Mouse (Mus musculus): ENCODE results near the gene Rpl3l. TPM values are rescaled to one million over a fixed set of nuclear protein-coding genes. Genes with fewer than 3 reads are reported as not detected.

Gene Rpl3l
- polyA plus RNA-seq, 1 experiment from 2014 or later, result not detected

DNA sequence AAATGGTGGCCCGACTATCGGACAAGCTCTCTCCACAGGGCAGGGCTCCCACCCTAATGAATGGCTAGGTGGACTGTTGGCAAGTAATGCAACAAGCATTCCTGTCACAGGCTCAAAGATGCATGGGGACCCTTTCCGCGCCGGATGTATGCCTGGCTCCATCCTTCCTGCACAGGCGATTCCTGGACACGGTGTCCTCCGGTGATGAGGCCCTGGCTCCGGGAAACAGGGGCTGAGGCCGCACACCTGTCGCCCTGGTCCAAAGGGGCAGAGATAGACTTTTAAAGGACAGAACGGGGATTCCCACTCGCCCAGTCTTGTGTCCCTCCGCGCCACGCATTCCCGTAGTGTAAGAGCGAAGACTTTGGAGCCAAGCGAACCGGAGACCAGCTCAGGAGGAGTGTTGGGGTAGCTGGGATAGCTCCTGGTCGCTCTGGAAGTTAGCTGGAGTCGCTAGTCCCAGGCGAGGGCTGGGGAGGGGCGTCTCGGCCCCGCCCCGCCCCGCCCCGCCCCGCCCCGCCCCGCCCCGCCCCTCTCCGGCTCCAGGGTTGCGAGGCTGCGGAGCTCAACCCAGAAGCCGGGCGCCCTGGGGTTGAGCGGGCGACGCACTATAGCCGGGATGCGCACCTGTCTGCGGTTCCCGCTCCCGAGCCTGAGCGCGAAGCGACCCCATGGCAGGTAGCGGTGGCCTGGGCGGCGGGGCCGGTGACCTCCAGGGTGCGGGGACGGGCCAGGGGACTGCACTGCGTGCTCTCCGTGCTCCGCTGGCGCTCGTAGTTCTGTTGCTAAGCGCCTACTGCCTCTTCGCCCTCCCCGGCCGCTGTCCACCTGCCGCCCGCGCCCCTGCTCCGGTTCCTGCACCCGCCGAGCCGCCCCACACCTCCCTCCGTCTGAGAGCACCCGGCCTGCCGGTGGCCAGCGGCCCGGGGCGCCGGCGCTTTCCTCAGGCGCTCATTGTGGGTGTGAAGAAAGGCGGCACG lies 25.1 kb downstream of the Rpl3l start, which contains the start of gene Hs3st6:
Hs3st6 (plus strand) TSS at position 574 of the 980 bp plus-strand sequence.
- peak within 1 kb of the TSS; percentile 32; the same call in 1 of the 2 replicates for H3K9ac ChIP-seq (replicated peaks)
- peak within 1 kb of the TSS; percentile 40 for H3K4me3 ChIP-seq
- no peaks in the 10 kb centered on the region for H3K36me3 ChIP-seq
- under 1% methylated on average over 65 of the region's 82 CpGs for WGBS
- peaks cover 14% of the 10 kb centered on the region for H3K4me1 ChIP-seq
- ATAC-seq (replicated peaks), result peak; percentile 73
- H3K27me3 ChIP-seq, result peaks cover 58% of the 10 kb centered on the region
- peak within 1 kb of the TSS; percentile 63 for H3K4me2 ChIP-seq (replicated peaks)
- H3K9me3 ChIP-seq, result no peaks in the 10 kb centered on the region
- no peak within 1 kb of the TSS for H3K27ac ChIP-seq (replicated peaks)

DNA sequence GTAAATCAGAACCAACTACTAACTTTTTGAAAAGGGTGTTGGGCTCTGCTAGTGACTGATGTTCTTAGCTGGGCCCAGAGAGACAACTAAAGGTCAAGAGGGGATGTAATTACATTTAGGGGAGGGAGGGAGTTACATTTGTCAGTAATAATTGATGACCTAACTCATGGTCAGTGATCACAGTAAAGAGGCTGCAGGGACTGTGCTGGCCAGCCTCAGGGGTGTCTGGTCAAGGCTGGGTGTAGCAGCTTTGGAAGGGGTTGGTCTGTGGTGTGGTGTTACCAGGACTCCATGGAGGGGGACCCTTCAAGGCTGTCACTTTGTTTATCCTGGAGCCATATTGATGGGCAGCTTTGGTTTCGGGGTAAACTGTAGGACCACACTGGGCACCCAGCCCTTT lies 29.8 kb downstream of the Rpl3l start:
- Histone ChIP-seq H3K9me3 (no peaks in the 10 kb centered on the region), H3K9ac (replicated peaks) (no peak overlapping the region), H3K4me1 (peaks cover 10% of the 10 kb centered on the region), H3K36me3 (no peaks in the 10 kb centered on the region), H3K4me3 (no peak overlapping the region), H3K4me2 (replicated peaks) (no peak overlapping the region), H3K27me3 (peaks cover 34% of the 10 kb centered on the region), H3K27ac (replicated peaks) (no peak overlapping the region)
- no peak for ATAC-seq (replicated peaks)
- WGBS, result 87% methylated on average over 1 of the region's 1 CpGs

- H3K27ac ChIP-seq (replicated peaks), result no peak overlapping the region
- H3K36me3 ChIP-seq, result no peaks in the 10 kb centered on the region
- H3K27me3 ChIP-seq, result no peaks in the 10 kb centered on the region; the same call in 1 of the 2 replicates
- no peak overlapping the region for H3K4me3 ChIP-seq
- WGBS, result 55% methylated on average over 5 of the region's 5 CpGs
- no peaks in the 10 kb centered on the region for H3K9me3 ChIP-seq
- ATAC-seq (replicated peaks), result no peak
- no peaks in the 10 kb centered on the region for H3K4me1 ChIP-seq
- no peak overlapping the region for H3K4me2 ChIP-seq (replicated peaks)
- no peak overlapping the region for H3K9ac ChIP-seq (replicated peaks)
Observed at GRCm38 (mm10) chr17:24761121-24761520, 33.5 kb downstream of the Rpl3l start.

- no peak overlapping the region for H3K4me3 ChIP-seq
- 51% methylated on average over 22 of the region's 22 CpGs for WGBS
- ATAC-seq (replicated peaks), result no peak
- H3K4me1 ChIP-seq, result no peaks in the 10 kb centered on the region
- H3K27ac ChIP-seq (replicated peaks), result no peak overlapping the region
- H3K4me2 ChIP-seq (replicated peaks), result no peak overlapping the region
- no peaks in the 10 kb centered on the region for H3K36me3 ChIP-seq
- H3K9ac ChIP-seq (replicated peaks), result no peak overlapping the region
- H3K27me3 ChIP-seq, result no peaks in the 10 kb centered on the region
- H3K9me3 ChIP-seq, result no peaks in the 10 kb centered on the region
Observed at GRCm38 (mm10) chr17:24765016-24765905, 37.6 kb downstream of the Rpl3l start.

DNA sequence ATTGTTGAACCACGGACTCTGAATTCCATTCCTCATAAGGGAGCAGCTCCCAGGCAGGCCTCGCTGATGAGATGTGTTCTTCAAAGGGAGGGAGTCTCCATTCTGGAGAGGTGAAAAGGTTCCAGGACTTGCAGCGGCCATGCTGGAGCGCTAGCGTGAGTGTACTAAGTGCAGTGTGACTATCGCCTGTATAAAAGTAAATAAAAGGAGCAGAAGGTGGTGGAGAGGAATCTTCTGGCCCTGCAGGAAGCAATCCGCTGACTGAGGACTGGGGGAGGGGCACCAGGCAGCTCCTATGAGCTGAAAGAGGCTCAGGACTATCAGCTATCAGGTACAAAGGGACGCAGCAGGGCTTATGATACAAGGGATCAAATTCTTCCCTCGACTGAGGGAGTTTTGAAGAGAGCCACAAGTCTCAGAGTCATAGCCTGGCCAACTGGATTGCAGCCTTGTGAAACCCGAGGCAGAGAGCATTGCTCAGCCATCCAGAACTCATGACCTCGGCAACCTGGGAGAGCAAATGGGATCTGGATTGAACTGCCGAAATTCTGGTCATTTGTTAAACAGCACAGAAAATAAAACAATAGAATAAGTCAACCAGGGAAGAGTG lies 38.8 kb downstream of the Rpl3l start:
- no peak for ATAC-seq (replicated peaks)
- Histone ChIP-seq H3K27me3 (no peaks in the 10 kb centered on the region), H3K27ac (replicated peaks) (no peak overlapping the region), H3K9me3 (no peaks in the 10 kb centered on the region), H3K4me3 (no peak overlapping the region), H3K36me3 (no peaks in the 10 kb centered on the region), H3K9ac (replicated peaks) (no peak overlapping the region), H3K4me1 (no peaks in the 10 kb centered on the region), H3K4me2 (replicated peaks) (no peak overlapping the region)
- WGBS, result 25% methylated on average over 12 of the region's 12 CpGs

DNA sequence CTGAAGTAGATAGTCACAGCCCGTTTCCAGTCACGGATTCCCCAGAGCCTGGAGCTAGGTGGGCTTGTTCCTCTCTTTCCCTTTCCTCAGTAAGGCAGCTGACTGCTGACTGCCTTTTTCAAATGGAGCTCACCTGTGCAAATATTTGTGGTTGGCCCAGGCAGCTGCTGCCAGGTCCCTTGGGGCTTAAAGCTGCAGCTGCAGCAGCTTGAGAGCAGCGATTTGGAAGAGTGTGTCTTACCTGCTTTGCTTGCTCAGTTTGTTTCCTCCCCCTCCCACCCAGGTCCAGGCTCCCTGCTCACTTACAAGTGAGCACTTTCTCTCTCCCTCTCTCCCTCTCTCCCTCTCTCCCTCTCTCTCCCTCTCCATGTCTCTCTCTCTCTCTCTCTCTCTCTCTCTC lies 41.5 kb downstream of the Rpl3l start:
- WGBS, result 40% methylated on average over 3 of the region's 3 CpGs
- Histone ChIP-seq H3K27ac (replicated peaks) (no peak overlapping the region), H3K9ac (replicated peaks) (no peak overlapping the region), H3K27me3 (no peaks in the 10 kb centered on the region), H3K36me3 (no peaks in the 10 kb centered on the region), H3K9me3 (no peaks in the 10 kb centered on the region), H3K4me3 (no peak overlapping the region), H3K4me1 (no peaks in the 10 kb centered on the region), H3K4me2 (replicated peaks) (no peak overlapping the region)
- no peak for ATAC-seq (replicated peaks)

- 82% methylated on average over 5 of the region's 5 CpGs for whole genome bisulfite sequencing
- H3K9ac ChIP-seq (replicated peaks), result no peak overlapping the region
Observed at GRCm38 (mm10) chr17:24773241-24773640, 45.6 kb downstream of the Rpl3l start.

GRCm38 (mm10) chr17:24775173-24775572 lies 47.6 kb downstream of the Rpl3l start:
- Histone ChIP-seq H3K4me3 (no peak overlapping the region), H3K4me2 (replicated peaks) (no peak overlapping the region), H3K4me1 (no peaks in the 10 kb centered on the region), H3K27ac (replicated peaks) (no peak overlapping the region), H3K36me3 (no peaks in the 10 kb centered on the region), H3K27me3 (no peaks in the 10 kb centered on the region), H3K9ac (replicated peaks) (no peak overlapping the region), H3K9me3 (no peaks in the 10 kb centered on the region)
- 78% methylated on average over 8 of the region's 8 CpGs for WGBS
- no peak for ATAC-seq (replicated peaks)

More at GRCm38 (mm10) chr17:24773241-24773640, 45.6 kb downstream of the Rpl3l start:
- no peaks in the 10 kb centered on the region for H3K36me3 ChIP-seq
- H3K4me2 ChIP-seq (replicated peaks), result no peak overlapping the region
- ATAC-seq (replicated peaks), result no peak
- H3K4me3 ChIP-seq, result no peak overlapping the region
- H3K27ac ChIP-seq (replicated peaks), result no peak overlapping the region
- H3K9me3 ChIP-seq, result no peaks in the 10 kb centered on the region
- H3K27me3 ChIP-seq, result no peaks in the 10 kb centered on the region
- H3K4me1 ChIP-seq, result no peaks in the 10 kb centered on the region

DNA sequence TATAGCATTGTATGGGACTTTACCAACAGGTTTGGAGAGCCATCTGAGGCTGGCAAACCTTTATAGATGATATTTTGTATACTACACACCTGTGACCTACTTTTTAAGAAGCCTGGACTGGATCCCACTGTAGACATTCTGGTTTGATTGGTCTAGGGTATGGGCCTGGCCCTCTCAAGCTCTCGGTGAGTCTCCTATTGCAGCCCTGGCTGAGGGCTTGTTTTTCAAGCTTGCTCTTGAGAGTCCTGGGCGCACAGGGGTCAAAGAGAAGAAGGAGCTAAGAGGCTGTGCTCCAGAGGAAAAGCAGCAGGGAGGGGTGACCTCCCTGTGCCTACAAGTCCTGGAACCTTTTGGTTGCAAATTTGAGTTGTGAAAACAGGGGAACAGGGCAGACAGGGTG lies 49.5 kb downstream of the Rpl3l start:
- H3K27ac ChIP-seq (replicated peaks), result no peak overlapping the region
- no peak overlapping the region for H3K4me2 ChIP-seq (replicated peaks)
- H3K4me3 ChIP-seq, result no peak overlapping the region
- H3K36me3 ChIP-seq, result no peaks in the 10 kb centered on the region
- 77% methylated on average over 2 of the region's 2 CpGs for WGBS
- H3K9ac ChIP-seq (replicated peaks), result no peak overlapping the region
- ATAC-seq (replicated peaks), result no peak
- no peaks in the 10 kb centered on the region for H3K27me3 ChIP-seq
- H3K9me3 ChIP-seq, result no peaks in the 10 kb centered on the region
- no peaks in the 10 kb centered on the region for H3K4me1 ChIP-seq

GRCm38 (mm10) chr17:24780821-24781220 lies 53.2 kb downstream of the Rpl3l start:
- no peak overlapping the region for H3K9ac ChIP-seq (replicated peaks)
- H3K36me3 ChIP-seq, result no peaks in the 10 kb centered on the region
- 88% methylated on average over 2 of the region's 2 CpGs for WGBS
- no peaks in the 10 kb centered on the region for H3K4me1 ChIP-seq
- ATAC-seq (replicated peaks), result no peak
- H3K9me3 ChIP-seq, result no peaks in the 10 kb centered on the region
- H3K4me3 ChIP-seq, result no peak overlapping the region
- H3K27ac ChIP-seq (replicated peaks), result no peak overlapping the region
- no peaks in the 10 kb centered on the region; the same call in none of the 2 replicates for H3K27me3 ChIP-seq
- H3K4me2 ChIP-seq (replicated peaks), result no peak overlapping the region
